Mouse (Mus musculus): ENCODE data around the gene Slc19a3. TPM values are rescaled to one million over a fixed set of nuclear protein-coding genes. Genes with fewer than 3 reads are reported as not detected.

Slc19a3 gene
- 0.18 and 0.52 TPM in 2 replicates for polyA plus RNA-seq (2016; fragmentation: Nextera tagmentation; extraction: Ambion mirVana)

GRCm38 (mm10) chr1:83038109-83038672 lies at the start of gene Slc19a3:
Slc19a3 (minus strand) TSS chr1:83038448.
- Histone ChIP-seq H3K27ac (peak within 1 kb of the TSS; percentile 70), H3K4me3 (peak within 1 kb of the TSS; percentile 60), H3K27me3 (ENCODE audit: poor library complexity, severe bottlenecking) (peaks cover 10% of the 10 kb centered on the region; the same call in 1 of the 2 replicates), H3K4me1 (peaks cover 16% of the 10 kb centered on the region), H3K36me3 (replicated peaks) (no peaks in the 10 kb centered on the region), H3K9me3 (no peaks in the 10 kb centered on the region)
- 1% methylated on average over 25 of the region's 25 CpGs for WGBS
- peak; percentile 47 for DNase-seq (ENCODE audit: extremely low spot score, low spot score)

- no peak for DNase-seq (ENCODE audit: extremely low spot score, low spot score)
- Histone ChIP-seq H3K4me3 (no peak overlapping the region), H3K9me3 (no peaks in the 10 kb centered on the region), H3K4me1 (no peaks in the 10 kb centered on the region), H3K27me3 (ENCODE audit: poor library complexity, severe bottlenecking) (no peaks in the 10 kb centered on the region), H3K36me3 (replicated peaks) (no peaks in the 10 kb centered on the region), H3K27ac (no peak overlapping the region)
- WGBS, result 90% methylated on average over 2 of the region's 2 CpGs
Observed at GRCm38 (mm10) chr1:83084790-83085189, 46.5 kb upstream of the Slc19a3 start.

- H3K36me3 ChIP-seq (replicated peaks), result no peaks in the 10 kb centered on the region
- WGBS, result 89% methylated on average over 6 of the region's 6 CpGs
- H3K27me3 ChIP-seq (ENCODE audit: poor library complexity, severe bottlenecking), result no peaks in the 10 kb centered on the region
- H3K4me3 ChIP-seq, result no peak overlapping the region
- DNase-seq (ENCODE audit: extremely low spot score, low spot score), result no peak
- no peaks in the 10 kb centered on the region for H3K9me3 ChIP-seq
- H3K4me1 ChIP-seq, result peaks cover 9% of the 10 kb centered on the region; the same call in 1 of the 2 replicates
- H3K27ac ChIP-seq, result no peak overlapping the region
Observed at GRCm38 (mm10) chr1:83077016-83077415, 38.8 kb upstream of the Slc19a3 start.

- peak overlapping the region; percentile 30; the same call in 1 of the 2 replicates for H3K4me3 ChIP-seq
- WGBS, result 50% methylated on average over 11 of the region's 11 CpGs
- H3K9me3 ChIP-seq, result no peaks in the 10 kb centered on the region
- peak; percentile 42 for DNase-seq (ENCODE audit: extremely low spot score, low spot score)
- peaks cover 9% of the 10 kb centered on the region; the same call in 1 of the 2 replicates for H3K4me1 ChIP-seq
- H3K27ac ChIP-seq, result no peak overlapping the region
- no peaks in the 10 kb centered on the region for H3K27me3 ChIP-seq (ENCODE audit: poor library complexity, severe bottlenecking)
- H3K36me3 ChIP-seq (replicated peaks), result no peaks in the 10 kb centered on the region
Observed at GRCm38 (mm10) chr1:83076190-83076917, 38.1 kb upstream of the Slc19a3 start.

- H3K36me3 ChIP-seq (replicated peaks), result no peaks in the 10 kb centered on the region
- 50% methylated on average over 15 of the region's 15 CpGs for WGBS
- H3K4me3 ChIP-seq, result peak overlapping the region; percentile 30; the same call in 1 of the 2 replicates
- no peak for DNase-seq (ENCODE audit: extremely low spot score, low spot score)
- H3K9me3 ChIP-seq, result no peaks in the 10 kb centered on the region
- peaks cover 9% of the 10 kb centered on the region; the same call in 1 of the 2 replicates for H3K4me1 ChIP-seq
- no peak overlapping the region for H3K27ac ChIP-seq
- no peaks in the 10 kb centered on the region for H3K27me3 ChIP-seq (ENCODE audit: poor library complexity, severe bottlenecking)
Observed at GRCm38 (mm10) chr1:83075526-83076189, 37.4 kb upstream of the Slc19a3 start.

- H3K9me3 ChIP-seq, result no peaks in the 10 kb centered on the region
- WGBS, result 90% methylated on average over 10 of the region's 10 CpGs
- no peak overlapping the region for H3K4me3 ChIP-seq
- no peaks in the 10 kb centered on the region for H3K27me3 ChIP-seq (ENCODE audit: poor library complexity, severe bottlenecking)
- H3K27ac ChIP-seq, result no peak overlapping the region
- no peak for DNase-seq (ENCODE audit: extremely low spot score, low spot score)
- no peaks in the 10 kb centered on the region for H3K4me1 ChIP-seq
- H3K36me3 ChIP-seq (replicated peaks), result no peaks in the 10 kb centered on the region
Observed at GRCm38 (mm10) chr1:83067205-83067604, 29.0 kb upstream of the Slc19a3 start.

- Histone ChIP-seq H3K27ac (no peak overlapping the region), H3K4me1 (no peaks in the 10 kb centered on the region), H3K36me3 (replicated peaks) (no peaks in the 10 kb centered on the region), H3K27me3 (ENCODE audit: poor library complexity, severe bottlenecking) (no peaks in the 10 kb centered on the region), H3K4me3 (no peak overlapping the region), H3K9me3 (no peaks in the 10 kb centered on the region)
- no peak for DNase-seq (ENCODE audit: extremely low spot score, low spot score)
- 89% methylated on average over 4 of the region's 4 CpGs for WGBS
Observed at GRCm38 (mm10) chr1:83066577-83066976, 28.3 kb upstream of the Slc19a3 start.

GRCm38 (mm10) chr1:83064851-83065250 lies 26.6 kb upstream of the Slc19a3 start:
- H3K9me3 ChIP-seq, result no peaks in the 10 kb centered on the region
- DNase-seq (ENCODE audit: extremely low spot score, low spot score), result no peak
- H3K4me1 ChIP-seq, result no peaks in the 10 kb centered on the region
- no peak overlapping the region for H3K4me3 ChIP-seq
- H3K27ac ChIP-seq, result no peak overlapping the region
- no peaks in the 10 kb centered on the region for H3K27me3 ChIP-seq (ENCODE audit: poor library complexity, severe bottlenecking)
- no peaks in the 10 kb centered on the region for H3K36me3 ChIP-seq (replicated peaks)
- WGBS, result 29% methylated on average over 3 of the region's 3 CpGs

- no peak within 1 kb of the TSS for H3K4me3 ChIP-seq
- H3K4me1 ChIP-seq, result no peaks in the 10 kb centered on the region
- H3K27ac ChIP-seq, result no peak within 1 kb of the TSS
- no peaks in the 10 kb centered on the region for H3K9me3 ChIP-seq
- WGBS, result 89% methylated on average over 4 of the region's 4 CpGs
- DNase-seq (ENCODE audit: extremely low spot score, low spot score), result no peak
- no peaks in the 10 kb centered on the region for H3K36me3 ChIP-seq (replicated peaks)
- no peaks in the 10 kb centered on the region for H3K27me3 ChIP-seq (ENCODE audit: poor library complexity, severe bottlenecking)
Observed at GRCm38 (mm10) chr1:83060643-83061042, 22.4 kb upstream of the Slc19a3 start, which contains the start of gene Krtap28-13. Krtap28-13 (plus strand) TSS chr1:83060930.

- 93% methylated on average over 9 of the region's 9 CpGs for WGBS
Observed at GRCm38 (mm10) chr1:83059278-83059677, 21.0 kb upstream of the Slc19a3 start, which contains the start of gene A030005K14Rik. A030005K14Rik (minus strand) TSS chr1:83059378.

GRCm38 (mm10) chr1:83058481-83058880 lies 20.2 kb upstream of the Slc19a3 start:
- Histone ChIP-seq H3K4me1 (no peaks in the 10 kb centered on the region), H3K9me3 (no peaks in the 10 kb centered on the region), H3K27ac (no peak overlapping the region), H3K27me3 (ENCODE audit: poor library complexity, severe bottlenecking) (no peaks in the 10 kb centered on the region), H3K36me3 (replicated peaks) (no peaks in the 10 kb centered on the region), H3K4me3 (no peak overlapping the region)
- WGBS, result 80% methylated on average over 1 of the region's 1 CpGs
- DNase-seq (ENCODE audit: extremely low spot score, low spot score), result no peak

More at GRCm38 (mm10) chr1:83059278-83059677, 21.0 kb upstream of the Slc19a3 start, which contains the start of gene A030005K14Rik:
- Histone ChIP-seq H3K27me3 (ENCODE audit: poor library complexity, severe bottlenecking) (no peaks in the 10 kb centered on the region), H3K9me3 (no peaks in the 10 kb centered on the region), H3K27ac (no peak within 1 kb of the TSS), H3K4me3 (no peak within 1 kb of the TSS), H3K36me3 (replicated peaks) (no peaks in the 10 kb centered on the region), H3K4me1 (no peaks in the 10 kb centered on the region)
- no peak for DNase-seq (ENCODE audit: extremely low spot score, low spot score)

- no peaks in the 10 kb centered on the region for H3K4me1 ChIP-seq
- H3K9me3 ChIP-seq, result no peaks in the 10 kb centered on the region
- H3K4me3 ChIP-seq, result no peak within 1 kb of the TSS
- no peaks in the 10 kb centered on the region for H3K27me3 ChIP-seq (ENCODE audit: poor library complexity, severe bottlenecking)
- WGBS, result 90% methylated on average over 5 of the region's 5 CpGs
- no peak within 1 kb of the TSS for H3K27ac ChIP-seq
- DNase-seq (ENCODE audit: extremely low spot score, low spot score), result no peak
- no peaks in the 10 kb centered on the region for H3K36me3 ChIP-seq (replicated peaks)
Observed at GRCm38 (mm10) chr1:83044882-83045427, 6.7 kb upstream of the Slc19a3 start, which contains the start of gene Gm47969. Gm47969 (plus strand) TSS chr1:83044932.

Measured in forebrain, embryonic 10.5 days (tissue).